Mouse (Mus musculus) heart, embryonic 11.5 days (tissue): ENCODE results near the gene Mapt. TPM values are rescaled to one million over a fixed set of nuclear protein-coding genes. Genes with fewer than 3 reads are reported as not detected.

Experiments used
- ATAC-seq: fragments of 200-750 bp; cut with Nextera tagmentation; replicated peaks from 2 replicates; pipeline ENCODE4 v1.8.0; 2017; ENCODE audit warnings: moderate library complexity; ENCODE audit not compliant: insufficient number of reproducible peaks, low FRiP score, low TSS enrichment
- H3K27ac ChIP-seq: fragments of 300-500 bp; sonication (generic); 2 replicates; pipeline ENCODE4 v1.5.1; 2014; ENCODE audit warnings: mild to moderate bottlenecking, low read depth, low read length
- H3K27me3 ChIP-seq: fragments of 300-500 bp; sonication (generic); 2 replicates; pipeline ENCODE4 v1.6.1; 2014; ENCODE audit warnings: mild to moderate bottlenecking, low read length, mixed read lengths; ENCODE audit not compliant: control insufficient read depth, insufficient read depth
- H3K36me3 ChIP-seq: fragments of 300-500 bp; sonication (generic); 2 replicates; pipeline ENCODE4 v1.6.1; 2014; ENCODE audit warnings: mild to moderate bottlenecking, low read length, moderate library complexity, mixed read lengths; ENCODE audit not compliant: control insufficient read depth, insufficient read depth
- H3K4me1 ChIP-seq: fragments of 300-500 bp; sonication (generic); 2 replicates; pipeline ENCODE4 v1.6.1; 2014; ENCODE audit warnings: low read length; ENCODE audit not compliant: control insufficient read depth, insufficient read depth
- H3K4me2 ChIP-seq: fragments of 300-500 bp; sonication (generic); 2 replicates; pipeline ENCODE4 v1.6.1; 2014; ENCODE audit warnings: mild to moderate bottlenecking, moderate library complexity
- H3K4me3 ChIP-seq: fragments of 300-500 bp; sonication (generic); 2 replicates; pipeline ENCODE4 v1.5.1; 2014; ENCODE audit warnings: low read depth, low read length
- H3K9ac ChIP-seq: fragments of 300-500 bp; sonication (generic); 2 replicates; pipeline ENCODE4 v1.6.1; 2014; ENCODE audit warnings: mild to moderate bottlenecking, low read depth, low read length, moderate library complexity
- H3K9me3 ChIP-seq: fragments of 300-500 bp; sonication (generic); replicated peaks from 2 replicates; pipeline ENCODE4 v1.6.1; 2016; ENCODE audit warnings: low read length; ENCODE audit not compliant: control insufficient read depth
- WGBS: fragments of 180-500 bp; shearing (Covaris S2); extraction: QIAGEN DNeasy Blood & Tissue Kit; methylation state at CpG from one replicate; pipeline ENCODE4 v1.1.7; 2014; ENCODE audit not compliant: insufficient replicate concordance; 5-methylcytosine and 5-hydroxymethylcytosine counted together
- polyA plus RNA-seq: library from polyadenylated mRNA; unstranded; fragments of >200 nt; fragmentation: Nextera tagmentation; extraction: Ambion mirVana; gene quantifications from 2 replicates; pipeline ENCODE4 v1.2.1, GENCODE M21; 2014

Gene Mapt
- polyA plus RNA-seq, 1 experiment from 2014 or later: 0.43 TPM

DNA sequence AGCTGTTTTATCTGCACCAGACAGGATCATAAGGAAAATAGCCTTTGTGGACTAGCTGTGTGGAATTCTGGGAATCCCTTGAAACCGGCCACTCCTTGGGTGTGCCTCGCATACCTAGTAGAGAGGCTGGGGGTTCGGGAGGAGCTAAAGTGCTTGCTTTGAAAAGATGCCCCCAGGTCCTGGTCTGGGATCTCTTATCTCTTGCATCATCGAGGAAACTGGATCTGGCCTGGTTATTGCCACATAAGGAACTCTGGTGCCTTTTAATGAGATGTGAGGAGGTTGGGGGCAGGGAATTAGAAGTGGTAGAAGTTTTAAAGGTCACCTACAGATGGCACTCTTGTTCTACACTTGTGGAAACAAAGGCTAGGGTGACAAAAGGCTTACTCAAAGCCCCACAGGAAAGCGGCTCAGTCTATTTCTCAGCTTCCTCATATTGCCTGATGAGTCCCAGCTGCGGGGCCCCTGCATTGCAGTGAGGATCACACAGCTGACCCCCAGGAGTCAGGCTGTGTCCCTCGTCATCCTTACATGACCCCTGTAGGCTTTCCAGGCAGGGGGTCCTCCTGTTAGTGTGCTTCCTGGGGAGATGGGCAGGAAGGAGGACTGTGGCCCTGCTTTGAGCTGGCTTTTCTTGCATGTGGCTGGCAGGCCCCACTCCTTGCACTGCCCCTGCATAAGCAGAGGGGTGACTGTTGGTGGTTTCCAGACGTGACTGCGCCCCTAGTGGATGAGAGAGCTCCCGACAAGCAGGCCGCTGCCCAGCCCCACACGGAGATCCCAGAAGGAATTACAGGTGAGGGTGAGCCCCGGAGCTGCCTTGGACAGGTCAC is 58.2 kb downstream of the Mapt start:
- no peak for ATAC-seq

DNA sequence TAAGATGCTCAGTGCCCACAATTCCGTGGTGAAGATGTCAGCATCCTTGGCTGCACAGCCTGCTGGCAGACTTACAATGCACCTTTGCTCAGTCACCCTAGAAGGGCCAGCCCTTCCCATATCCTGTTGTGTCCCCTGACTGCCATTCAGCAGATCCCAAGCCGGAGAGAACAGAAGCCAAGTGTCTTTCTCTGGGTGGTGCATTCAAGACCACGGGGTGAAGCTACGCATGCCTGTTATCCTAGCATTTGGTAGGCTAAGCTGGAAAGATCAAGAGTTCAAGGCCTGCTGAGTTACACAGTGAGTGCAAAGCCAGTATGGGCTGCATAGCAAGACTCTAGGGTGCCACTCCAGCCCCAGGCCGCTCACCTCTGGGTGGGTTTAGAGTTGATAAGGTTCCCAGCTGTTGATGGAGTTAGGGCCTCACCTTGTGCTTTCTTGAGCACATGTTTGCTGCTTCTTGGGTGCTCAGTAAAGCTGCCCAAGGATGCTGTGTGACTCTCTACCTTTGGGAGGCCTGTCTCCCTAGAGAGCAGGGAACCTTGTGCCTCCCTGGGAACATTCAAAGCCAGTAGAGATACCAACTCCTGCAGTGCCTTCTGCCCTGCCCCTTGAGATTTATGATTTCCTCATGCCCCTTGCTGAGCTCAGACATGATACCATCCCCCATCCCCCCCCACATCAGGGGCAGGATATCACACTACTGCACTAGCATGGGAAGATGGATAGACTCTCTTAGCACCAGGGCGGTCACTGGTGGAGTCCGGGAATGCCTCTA is 61.4 kb downstream of the Mapt start:
- Histone ChIP-seq H3K4me1 (peaks cover 9% of the 10 kb centered on the region), H3K27me3 (no peaks in the 10 kb centered on the region), H3K4me3 (no peak overlapping the region), H3K36me3 (no peaks in the 10 kb centered on the region), H3K9ac (0 out of 2 replicates have a peak overlapping the region, but pooled peaks have one; percentile 39), H3K9me3 (no peaks in the 10 kb centered on the region), H3K4me2 (peak overlapping the region; percentile 19; the same call in 1 of the 2 replicates), H3K27ac (peak overlapping the region; percentile 87)
- WGBS: 72% methylated on average over 7 of the region's 7 CpGs
- ATAC-seq: no peak

More for the DNA sequence above, 58.2 kb downstream of the Mapt start:
- no peaks in the 10 kb centered on the region for H3K9me3 ChIP-seq
- H3K36me3 ChIP-seq: no peaks in the 10 kb centered on the region
- H3K9ac ChIP-seq: 0 out of 2 replicates have a peak overlapping the region, but pooled peaks have one; percentile 39
- H3K4me3 ChIP-seq: 0 out of 2 replicates have a peak overlapping the region, but pooled peaks have one; percentile 2
- peak overlapping the region; percentile 48 for H3K4me2 ChIP-seq
- H3K27ac ChIP-seq: no peak overlapping the region
- no peaks in the 10 kb centered on the region; the same call in 1 of the 2 replicates for H3K4me1 ChIP-seq
- H3K27me3 ChIP-seq: no peaks in the 10 kb centered on the region
- WGBS: 21% methylated on average over 13 of the region's 13 CpGs

GRCm38 (mm10) chr11:104293241-104293640 is 62.1 kb downstream of the Mapt start:
- WGBS: 31% methylated on average over 9 of the region's 9 CpGs
- Histone ChIP-seq H3K4me1 (peaks cover 9% of the 10 kb centered on the region), H3K9ac (no peak overlapping the region), H3K4me3 (no peak overlapping the region), H3K27me3 (no peaks in the 10 kb centered on the region), H3K36me3 (no peaks in the 10 kb centered on the region), H3K4me2 (no peak overlapping the region), H3K9me3 (no peaks in the 10 kb centered on the region), H3K27ac (peak overlapping the region; percentile 87)
- peak; percentile 89 for ATAC-seq

- no peak for ATAC-seq
- H3K9me3 ChIP-seq: no peaks in the 10 kb centered on the region
- H3K36me3 ChIP-seq: no peaks in the 10 kb centered on the region
- peaks cover 9% of the 10 kb centered on the region; the same call in 1 of the 2 replicates for H3K4me1 ChIP-seq
- H3K9ac ChIP-seq: no peak overlapping the region
- no peaks in the 10 kb centered on the region for H3K27me3 ChIP-seq
- no peak overlapping the region for H3K4me3 ChIP-seq
- H3K27ac ChIP-seq: peak overlapping the region; percentile 62; the same call in 1 of the 2 replicates
- no peak overlapping the region for H3K4me2 ChIP-seq
- WGBS: 46% methylated on average over 5 of the region's 5 CpGs
These were observed 64.0 kb downstream of the Mapt start for GRCm38 (mm10) chr11:104295145-104295544.

- H3K4me2 ChIP-seq: peak overlapping the region; percentile 16; the same call in 1 of the 2 replicates
- H3K36me3 ChIP-seq: no peaks in the 10 kb centered on the region
- H3K9me3 ChIP-seq: no peaks in the 10 kb centered on the region
- H3K4me3 ChIP-seq: no peak overlapping the region
- no peaks in the 10 kb centered on the region for H3K27me3 ChIP-seq
- no peak overlapping the region for H3K9ac ChIP-seq
- H3K27ac ChIP-seq: peak overlapping the region; percentile 62
- no peak for ATAC-seq
- WGBS: 26% methylated on average over 6 of the region's 6 CpGs
- H3K4me1 ChIP-seq: peaks cover 9% of the 10 kb centered on the region; the same call in 1 of the 2 replicates
These were observed 64.5 kb downstream of the Mapt start for GRCm38 (mm10) chr11:104295656-104296055.

DNA sequence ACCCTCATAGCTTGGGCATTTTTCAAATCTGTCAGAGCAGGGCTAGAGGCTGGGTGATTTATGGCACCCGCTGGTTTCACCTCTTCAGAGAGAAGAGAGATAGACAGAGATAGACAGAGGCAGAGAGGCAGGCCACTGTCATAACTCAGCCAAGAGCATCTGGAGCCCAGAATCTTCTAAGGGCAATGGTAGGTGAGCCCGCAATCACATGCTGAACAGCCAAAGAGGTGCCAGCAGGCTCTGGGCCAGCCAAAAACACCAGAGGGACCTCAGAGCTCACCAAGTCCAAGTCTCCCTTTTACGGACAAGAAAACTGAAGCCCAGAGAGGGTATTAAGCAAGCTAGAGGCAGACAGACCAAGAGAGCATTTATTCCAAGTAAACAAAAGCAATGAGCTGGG is 66.5 kb downstream of the Mapt start:
- 86% methylated on average over 3 of the region's 3 CpGs for WGBS
- Histone ChIP-seq H3K9ac (no peak overlapping the region), H3K36me3 (no peaks in the 10 kb centered on the region), H3K4me3 (no peak overlapping the region), H3K27me3 (no peaks in the 10 kb centered on the region), H3K4me2 (no peak overlapping the region), H3K9me3 (no peaks in the 10 kb centered on the region), H3K4me1 (peaks cover 13% of the 10 kb centered on the region; the same call in 1 of the 2 replicates), H3K27ac (no peak overlapping the region)
- no peak for ATAC-seq

DNA sequence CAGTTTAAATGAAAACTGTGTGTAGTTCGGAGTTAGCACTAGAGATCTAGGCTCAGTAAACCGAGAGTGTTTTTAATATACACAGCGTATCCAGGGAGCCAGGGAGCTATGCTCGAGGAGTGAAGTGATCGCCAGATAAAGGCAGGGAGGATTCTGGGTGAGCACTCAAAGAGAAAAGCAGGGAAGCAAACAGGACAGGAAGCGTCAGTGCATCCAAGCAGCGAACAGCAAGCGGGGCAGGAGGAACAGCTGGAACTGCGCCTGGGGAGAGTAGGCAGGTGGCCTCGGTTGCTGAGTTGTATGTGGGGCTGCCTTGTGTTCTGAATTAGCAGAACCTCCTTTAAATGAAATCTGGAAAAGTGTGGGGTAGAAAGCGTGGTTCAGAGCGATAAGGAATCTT is 71.4 kb downstream of the Mapt start:
- Histone ChIP-seq H3K9me3 (no peaks in the 10 kb centered on the region), H3K4me3 (no peak overlapping the region), H3K9ac (no peak overlapping the region), H3K36me3 (no peaks in the 10 kb centered on the region), H3K4me2 (0 out of 2 replicates have a peak overlapping the region, but pooled peaks have one; percentile 11), H3K27ac (no peak overlapping the region), H3K4me1 (peaks cover 4% of the 10 kb centered on the region; the same call in 1 of the 2 replicates), H3K27me3 (no peaks in the 10 kb centered on the region)
- no peak for ATAC-seq
- WGBS: 50% methylated on average over 12 of the region's 12 CpGs

DNA sequence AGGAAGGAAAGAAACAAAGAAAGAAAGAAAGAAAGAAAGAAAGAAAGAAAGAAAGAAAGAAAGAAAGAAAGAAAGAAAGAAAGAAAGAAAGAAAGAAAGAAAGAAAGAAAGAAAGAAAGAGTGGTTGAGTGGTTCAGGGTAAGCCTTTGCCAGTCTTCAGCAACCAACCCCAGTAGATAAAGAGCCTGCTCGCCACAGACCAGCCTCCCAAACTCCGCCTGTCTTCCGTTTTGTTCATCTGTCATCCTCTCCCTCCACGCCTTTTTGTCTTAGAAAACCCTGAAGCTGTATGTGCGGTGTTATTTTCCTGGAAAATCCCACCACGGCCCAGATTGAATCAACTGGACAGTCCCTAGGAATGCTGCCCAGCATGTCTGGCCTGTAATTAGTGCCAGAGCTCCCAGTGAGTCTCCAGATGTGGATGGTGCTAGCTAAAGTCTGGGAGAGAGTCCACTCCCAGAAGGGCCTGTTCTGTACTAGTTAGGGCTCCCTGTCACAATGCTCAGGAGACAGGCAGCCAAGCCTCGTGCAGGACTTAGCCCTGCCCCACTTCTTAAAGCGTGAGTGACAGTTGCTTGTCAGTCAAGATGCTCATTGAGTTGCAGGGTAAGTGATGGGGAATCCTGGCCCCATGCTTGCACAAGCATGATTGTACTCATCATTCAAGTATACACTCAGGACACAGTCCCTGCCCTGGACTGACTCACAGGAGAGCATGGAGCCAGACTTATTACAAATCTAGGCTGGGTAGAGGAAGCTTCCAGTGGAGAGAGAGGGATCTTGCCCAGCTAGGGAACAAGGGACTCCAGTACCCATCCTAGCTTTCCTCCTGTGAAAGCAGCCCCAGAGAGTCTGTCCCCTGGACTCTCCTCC is 72.1 kb downstream of the Mapt start:
- no peaks in the 10 kb centered on the region for H3K9me3 ChIP-seq
- H3K27ac ChIP-seq: no peak overlapping the region
- peaks cover 4% of the 10 kb centered on the region; the same call in 1 of the 2 replicates for H3K4me1 ChIP-seq
- H3K4me3 ChIP-seq: no peak overlapping the region
- H3K36me3 ChIP-seq: no peaks in the 10 kb centered on the region
- H3K9ac ChIP-seq: no peak overlapping the region
- no peak for ATAC-seq
- no peak overlapping the region for H3K4me2 ChIP-seq
- H3K27me3 ChIP-seq: no peaks in the 10 kb centered on the region
- WGBS: 57% methylated on average over 8 of the region's 8 CpGs
